Mouse (Mus musculus) embryonic facial prominence, embryonic 11.5 days (tissue): ENCODE measurements around the gene Akap13. TPM values are rescaled to one million over a fixed set of nuclear protein-coding genes. Genes with fewer than 3 reads are reported as not detected.

Source experiments
- ATAC-seq: fragments of 200-750 bp; cut with Nextera tagmentation; replicated peaks from 2 replicates; pipeline ENCODE4 v1.8.0; 2017; ENCODE audit warnings: low read depth; ENCODE audit not compliant: insufficient number of reproducible peaks, low FRiP score, low TSS enrichment
- DNase-seq: peaks from one replicate; pipeline ENCODE4 v3.0.0-alpha.2; 2015; ENCODE audit warnings: low spot score
- H3K27ac ChIP-seq: fragments of 300-500 bp; sonication (generic); replicated peaks from 2 replicates; pipeline ENCODE4 v1.5.1; 2014; ENCODE audit warnings: mild to moderate bottlenecking, low read depth, low read length, control low read depth
- H3K27me3 ChIP-seq: fragments of 300-500 bp; sonication (generic); 2 replicates; pipeline ENCODE4 v1.6.1; 2014; ENCODE audit warnings: mild to moderate bottlenecking, low read length, moderate library complexity, mixed read lengths; ENCODE audit not compliant: control insufficient read depth, insufficient read depth
- H3K36me3 ChIP-seq: fragments of 300-500 bp; sonication (generic); replicated peaks from 2 replicates; pipeline ENCODE4 v1.6.1; 2014; ENCODE audit warnings: low read depth, mild to moderate bottlenecking, low read length, moderate library complexity, mixed read lengths; ENCODE audit not compliant: control insufficient read depth, insufficient read depth
- H3K4me1 ChIP-seq: fragments of 300-500 bp; sonication (generic); 2 replicates; pipeline ENCODE4 v1.6.1; 2014; ENCODE audit warnings: low read length, mixed read lengths; ENCODE audit not compliant: control insufficient read depth, insufficient read depth
- H3K4me2 ChIP-seq: fragments of 300-500 bp; sonication (generic); 2 replicates; pipeline ENCODE4 v1.6.1; 2014; ENCODE audit warnings: low read depth, mild to moderate bottlenecking, control low read depth, low read length, moderate library complexity
- H3K4me3 ChIP-seq: fragments of 300-500 bp; sonication (generic); 2 replicates; pipeline ENCODE4 v1.5.1; 2014; ENCODE audit warnings: low read depth, low read length, control low read depth
- H3K9ac ChIP-seq: fragments of 300-500 bp; sonication (generic); replicated peaks from 2 replicates; pipeline ENCODE4 v1.6.1; 2014; ENCODE audit warnings: mild to moderate bottlenecking, control low read depth, low read length
- H3K9me3 ChIP-seq: fragments of 300-500 bp; sonication (generic); replicated peaks from 2 replicates; pipeline ENCODE4 v1.6.1; 2016; ENCODE audit warnings: mild to moderate bottlenecking, low read length, inconsistent platforms, mixed read lengths; ENCODE audit not compliant: control insufficient read depth
- WGBS: fragments of 180-500 bp; shearing (Covaris S2); extraction: QIAGEN DNeasy Blood & Tissue Kit; methylation state at CpG from one replicate; pipeline ENCODE4 v1.1.7; 2014; 5-methylcytosine and 5-hydroxymethylcytosine counted together
- polyA plus RNA-seq: library from polyadenylated mRNA; unstranded; fragments of >200 nt; fragmentation: Nextera tagmentation; extraction: Ambion mirVana; gene quantifications from 2 replicates; pipeline ENCODE4 v1.2.1, GENCODE M21; 2014

The Akap13 gene
- polyA plus RNA-seq, 1 experiment from 2014 or later: 37.9 TPM

DNA sequence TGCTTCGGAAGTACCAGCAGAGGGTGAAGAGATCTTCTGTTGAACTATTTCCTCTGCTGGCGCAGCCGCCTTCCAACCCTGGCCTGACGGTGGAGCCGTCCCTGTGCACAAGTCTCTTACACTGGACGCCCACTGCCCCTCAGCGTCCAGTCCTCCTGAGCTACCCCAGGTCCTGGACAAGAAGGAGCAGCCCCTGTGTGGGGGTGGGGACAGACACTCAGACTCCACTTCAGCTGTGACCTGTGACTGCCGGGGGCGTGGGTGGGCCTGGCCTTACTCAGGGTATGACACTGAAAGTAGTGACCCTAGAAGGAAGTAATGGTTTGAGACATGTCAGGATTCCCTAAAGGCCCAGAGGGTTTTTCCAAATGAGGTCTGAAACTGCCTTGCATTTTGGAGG, 295.2 kb downstream of the Akap13 start:
- no peak overlapping the region for H3K27ac ChIP-seq
- H3K9ac ChIP-seq: no peak overlapping the region
- H3K36me3 ChIP-seq: peaks cover 6% of the 10 kb centered on the region
- H3K4me1 ChIP-seq: no peaks in the 10 kb centered on the region
- ATAC-seq (no peak), DNase-seq (no peak)
- H3K4me3 ChIP-seq: no peak overlapping the region
- H3K9me3 ChIP-seq: no peaks in the 10 kb centered on the region
- 85% methylated on average over 9 of the region's 9 CpGs for WGBS
- no peak overlapping the region for H3K4me2 ChIP-seq
- H3K27me3 ChIP-seq: no peaks in the 10 kb centered on the region

DNA sequence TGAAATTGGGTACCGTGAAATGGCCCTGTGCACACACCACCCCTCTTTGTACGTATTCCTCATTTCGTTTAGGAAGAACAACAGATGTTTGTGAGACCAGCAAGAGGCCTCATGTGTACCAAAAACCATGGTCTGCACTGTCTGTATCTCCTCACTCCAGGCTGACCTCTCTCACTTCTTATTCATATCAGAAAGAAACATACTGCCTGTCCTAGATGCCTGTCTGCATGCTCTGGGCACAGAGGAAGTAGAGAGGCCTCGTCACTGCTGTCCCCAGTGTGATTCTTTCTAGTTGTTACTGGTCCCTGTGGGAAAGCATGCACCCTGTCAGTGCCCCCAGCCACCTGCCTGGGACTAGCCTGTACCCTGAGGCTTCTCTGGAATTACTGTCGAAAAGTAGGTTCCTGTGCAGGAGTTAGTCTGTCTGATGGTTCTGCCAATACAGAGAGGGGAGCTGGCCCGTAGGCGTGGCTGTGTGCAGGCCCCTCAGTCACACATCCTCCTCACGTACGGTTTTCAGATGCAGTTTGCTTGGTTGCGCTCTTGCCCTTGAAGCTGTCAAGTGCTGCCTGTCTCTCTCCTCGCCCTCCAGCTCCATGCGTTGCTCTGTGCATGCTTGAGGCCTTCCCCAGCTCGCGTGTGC, 295.9 kb downstream of the Akap13 start:
- 88% methylated on average over 14 of the region's 14 CpGs for WGBS

DNA sequence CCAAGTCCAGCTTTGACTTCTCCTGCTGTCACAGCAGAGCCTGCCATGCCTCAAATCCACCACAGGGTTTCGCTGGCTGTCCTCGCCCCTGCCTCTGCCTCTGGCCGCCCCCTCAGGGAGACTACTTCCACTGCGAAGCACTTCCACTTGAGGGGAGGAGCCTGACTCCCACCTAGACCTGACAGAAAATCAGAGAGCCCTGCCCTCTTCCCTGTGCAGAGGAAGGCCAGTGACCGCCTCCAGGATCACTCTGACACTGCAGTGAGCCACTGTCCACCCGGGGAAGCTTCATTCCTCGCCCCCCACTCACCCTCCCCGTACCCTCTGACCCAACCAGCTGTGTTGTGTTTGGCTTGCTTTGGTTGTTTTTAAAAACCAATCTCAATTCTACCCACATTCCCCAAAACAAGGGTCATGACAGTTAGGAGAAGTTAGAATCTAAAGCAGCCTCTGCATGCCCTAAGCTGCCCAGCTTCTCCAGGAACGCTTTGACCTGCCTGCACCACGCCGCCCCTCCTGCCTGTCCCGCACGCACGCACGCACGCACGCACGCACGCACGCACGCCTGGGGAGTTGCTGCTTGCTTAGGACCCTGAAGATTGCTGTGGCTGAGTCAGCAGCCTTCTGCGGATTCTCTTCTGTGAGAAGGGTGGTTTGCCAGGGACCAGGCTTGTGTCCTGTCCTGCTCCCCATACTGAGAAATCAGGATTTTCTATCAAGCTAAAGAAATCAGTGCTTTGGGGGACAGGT, 297.3 kb downstream of the Akap13 start:
- ATAC-seq: no peak
- Histone ChIP-seq H3K4me1 (no peaks in the 10 kb centered on the region), H3K4me2 (no peak overlapping the region), H3K27me3 (no peaks in the 10 kb centered on the region), H3K4me3 (no peak overlapping the region), H3K9me3 (no peaks in the 10 kb centered on the region), H3K36me3 (peaks cover 6% of the 10 kb centered on the region), H3K9ac (no peak overlapping the region), H3K27ac (no peak overlapping the region)
- 50% methylated on average over 22 of the region's 22 CpGs for WGBS
- DNase-seq: peak; percentile 26

More for the DNA sequence above, 295.9 kb downstream of the Akap13 start:
- ATAC-seq (no peak), DNase-seq (no peak)
- no peak overlapping the region for H3K9ac ChIP-seq
- H3K4me3 ChIP-seq: no peak overlapping the region
- no peaks in the 10 kb centered on the region for H3K4me1 ChIP-seq
- no peaks in the 10 kb centered on the region for H3K27me3 ChIP-seq
- no peaks in the 10 kb centered on the region for H3K9me3 ChIP-seq
- peaks cover 6% of the 10 kb centered on the region for H3K36me3 ChIP-seq
- H3K4me2 ChIP-seq: no peak overlapping the region
- H3K27ac ChIP-seq: no peak overlapping the region

DNA sequence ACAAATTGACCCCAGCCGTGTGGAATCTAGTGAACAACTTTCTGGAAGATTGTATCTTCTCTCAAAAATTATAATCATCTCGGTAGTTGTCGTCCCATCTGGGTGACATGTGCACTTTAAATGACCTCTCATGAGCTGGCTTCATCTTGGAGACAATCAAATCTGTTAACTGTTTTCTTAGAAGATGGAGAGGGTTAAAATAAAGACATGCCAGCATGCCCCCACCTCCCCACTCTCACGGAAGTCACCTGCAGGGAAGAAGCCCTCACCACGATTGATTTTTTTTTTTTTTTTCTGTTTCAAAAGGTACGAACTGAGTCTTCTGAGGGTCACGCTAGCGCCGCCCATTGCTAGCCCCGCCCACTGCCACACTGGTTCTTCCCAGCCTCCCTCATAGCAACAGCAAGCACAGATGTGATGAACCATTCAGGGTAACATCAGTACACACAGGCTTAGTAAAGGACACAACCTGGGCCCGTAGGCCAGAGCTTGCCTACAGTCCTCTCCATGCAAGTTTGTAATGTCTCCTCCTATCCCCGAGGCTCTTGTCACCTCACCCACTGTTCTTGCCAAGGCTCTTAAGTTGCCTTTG, 298.0 kb downstream of the Akap13 start:
- Histone ChIP-seq H3K27ac (no peak overlapping the region), H3K9ac (no peak overlapping the region), H3K4me3 (no peak overlapping the region), H3K36me3 (peaks cover 6% of the 10 kb centered on the region), H3K9me3 (no peaks in the 10 kb centered on the region), H3K4me2 (no peak overlapping the region), H3K27me3 (no peaks in the 10 kb centered on the region), H3K4me1 (no peaks in the 10 kb centered on the region)
- DNase-seq (peak; percentile 3), ATAC-seq (no peak)
- WGBS: 34% methylated on average over 12 of the region's 12 CpGs

DNA sequence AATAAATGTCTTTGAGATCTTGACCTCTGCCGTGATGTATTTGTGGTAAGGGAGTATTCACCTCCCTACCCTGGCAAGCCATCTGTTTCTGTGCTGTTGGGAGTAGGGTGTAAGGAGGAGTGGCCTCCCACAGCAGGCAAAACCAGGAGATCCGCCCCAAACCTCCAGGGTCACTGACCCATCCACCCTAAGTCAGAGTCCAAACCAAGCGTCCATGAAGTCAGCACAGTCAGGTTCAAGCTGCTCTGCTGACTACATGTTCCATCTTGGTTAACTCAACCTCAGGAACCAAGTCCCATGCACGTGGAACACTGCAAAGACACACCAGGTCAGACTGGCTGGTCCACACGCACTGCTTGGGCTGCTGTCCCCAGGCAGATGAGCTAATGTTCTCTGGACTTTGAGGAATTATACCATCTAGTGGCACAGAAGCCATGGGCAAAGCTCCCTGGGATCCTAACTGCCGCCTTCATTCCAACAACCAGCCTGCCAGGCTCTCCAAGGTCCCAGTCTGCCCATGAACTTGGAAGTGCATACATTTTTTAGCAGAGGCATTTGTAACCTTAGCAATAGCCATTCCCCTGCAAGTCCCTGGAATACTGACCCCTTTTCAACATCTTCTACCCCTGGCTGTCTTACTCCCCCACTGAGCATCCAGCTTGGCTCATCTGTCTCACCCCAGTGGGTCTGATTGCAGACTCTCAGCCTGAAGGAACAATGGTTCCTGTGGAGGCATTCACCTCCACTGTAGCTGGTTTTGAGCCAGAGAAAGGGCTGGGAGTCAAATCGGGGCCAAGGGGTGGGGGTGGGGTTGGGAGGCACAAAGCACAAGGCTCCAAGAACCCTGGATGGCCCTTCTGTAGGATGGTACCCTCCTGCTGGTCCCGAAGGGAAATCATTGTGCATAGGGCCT, 299.5 kb downstream of the Akap13 start:
- Histone ChIP-seq H3K36me3 (no peaks in the 10 kb centered on the region; the same call in 1 of the 2 replicates), H3K4me1 (no peaks in the 10 kb centered on the region), H3K27ac (no peak overlapping the region), H3K4me3 (no peak overlapping the region), H3K27me3 (no peaks in the 10 kb centered on the region), H3K9me3 (no peaks in the 10 kb centered on the region), H3K4me2 (no peak overlapping the region), H3K9ac (no peak overlapping the region)
- ATAC-seq (no peak), DNase-seq (no peak)
- WGBS: 44% methylated on average over 8 of the region's 8 CpGs

DNA sequence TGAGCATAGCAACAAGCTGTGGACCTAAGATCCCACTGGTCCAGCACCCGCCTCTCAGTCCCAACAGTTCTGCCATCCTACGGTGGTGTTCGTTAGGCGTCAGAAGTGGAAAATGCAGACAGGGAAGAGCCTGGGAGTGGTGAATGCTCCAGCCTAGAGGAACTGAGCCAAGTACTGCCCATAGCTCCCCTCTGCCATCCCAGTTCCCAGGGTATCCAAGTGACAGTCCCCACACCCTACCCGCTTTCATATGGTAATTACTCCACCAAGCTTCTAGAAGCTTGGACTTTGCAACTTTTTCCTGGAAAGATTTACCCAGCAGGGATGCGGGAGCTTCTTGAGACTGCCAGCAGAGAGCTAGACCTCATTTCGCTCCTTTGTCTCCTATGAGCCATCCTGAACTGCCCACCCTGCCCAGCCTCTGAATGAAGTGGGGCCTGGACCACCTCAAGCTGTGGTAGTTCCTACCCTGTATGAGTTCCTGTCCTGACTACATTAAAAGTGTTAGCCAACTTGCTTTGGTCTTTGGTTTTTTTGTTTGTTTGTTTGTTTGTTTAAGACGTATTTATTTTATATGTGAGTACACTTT, 300.6 kb downstream of the Akap13 start:
- Histone ChIP-seq H3K4me3 (no peak overlapping the region), H3K9ac (no peak overlapping the region), H3K36me3 (no peaks in the 10 kb centered on the region; the same call in 1 of the 2 replicates), H3K4me2 (no peak overlapping the region), H3K27me3 (no peaks in the 10 kb centered on the region), H3K9me3 (no peaks in the 10 kb centered on the region), H3K27ac (no peak overlapping the region), H3K4me1 (no peaks in the 10 kb centered on the region)
- DNase-seq (no peak), ATAC-seq (no peak)
- 74% methylated on average over 8 of the region's 8 CpGs for WGBS

DNA sequence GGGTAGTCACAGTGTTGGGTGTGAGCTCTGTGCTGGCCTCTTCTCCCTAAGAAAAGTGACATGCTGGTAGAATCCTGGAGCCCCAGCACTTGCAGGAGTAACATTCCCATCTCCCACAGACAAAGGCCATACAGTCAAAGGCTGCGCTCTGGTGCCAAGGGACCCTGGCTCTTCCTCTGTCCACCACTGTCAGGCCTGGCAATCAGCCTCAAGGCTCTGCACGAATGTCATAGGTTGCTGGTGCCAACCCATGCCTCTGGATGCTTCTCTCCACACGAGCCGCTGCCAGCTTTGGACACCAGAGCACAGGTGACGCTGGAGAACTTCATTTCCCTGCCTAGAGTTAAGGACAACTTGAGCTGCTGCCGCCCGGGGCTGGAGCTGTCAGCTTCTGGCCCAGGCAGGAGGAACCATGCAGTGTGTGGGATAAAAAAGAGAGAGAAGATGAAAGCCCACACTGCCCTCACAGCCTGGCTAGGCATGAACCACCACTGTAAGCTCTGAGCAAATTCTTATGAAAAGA, 304.7 kb downstream of the Akap13 start:
- H3K27ac ChIP-seq: no peak overlapping the region
- H3K9ac ChIP-seq: no peak overlapping the region
- no peaks in the 10 kb centered on the region for H3K27me3 ChIP-seq
- H3K4me1 ChIP-seq: no peaks in the 10 kb centered on the region
- ATAC-seq (no peak), DNase-seq (no peak)
- no peak overlapping the region for H3K4me3 ChIP-seq
- no peak overlapping the region for H3K4me2 ChIP-seq
- H3K9me3 ChIP-seq: no peaks in the 10 kb centered on the region
- 87% methylated on average over 7 of the region's 7 CpGs for WGBS
- no peaks in the 10 kb centered on the region for H3K36me3 ChIP-seq
